ENCODE assay signal across 7 mouse cellular contexts in the genomic region with DNA sequence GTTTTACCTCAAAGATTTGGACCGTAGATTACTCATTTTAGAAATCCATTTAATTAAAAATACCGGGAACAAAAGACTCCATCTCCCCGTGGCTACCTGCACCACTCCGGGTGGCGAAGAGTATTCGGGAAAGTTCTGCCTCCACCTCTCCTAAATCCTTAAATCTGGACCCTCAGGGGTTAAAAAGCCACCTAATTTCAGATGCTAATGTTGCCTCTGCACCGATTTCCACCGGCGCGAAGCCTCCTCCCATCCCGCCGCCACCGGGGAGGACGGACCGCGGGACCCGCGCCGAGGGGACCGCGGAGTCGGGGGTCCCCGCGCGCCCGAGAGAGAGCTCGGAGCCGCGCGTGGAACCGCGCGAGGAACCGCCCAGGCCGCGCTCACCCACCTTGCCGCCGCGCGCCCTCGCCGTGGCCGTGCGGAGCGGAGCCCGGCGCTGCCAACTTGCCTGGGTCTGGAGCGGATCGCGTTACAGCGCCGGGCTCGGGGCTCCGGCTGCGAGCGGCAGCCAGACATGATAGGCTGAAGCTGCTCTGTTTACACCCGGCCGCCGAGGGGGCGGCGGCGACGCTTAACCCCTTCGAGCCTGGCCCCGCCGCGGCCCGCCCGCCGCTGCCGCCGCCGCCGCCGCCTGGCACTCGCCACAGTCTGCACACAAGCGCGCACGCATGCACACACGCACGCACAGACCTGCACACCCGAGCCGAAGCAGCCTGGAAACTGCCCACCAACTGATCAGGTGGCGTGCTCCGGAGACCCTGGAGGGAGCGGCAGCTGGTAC.
DNase-seq lines count a peak whose midpoint lies in the region; ATAC-seq and TF ChIP-seq lines count a peak whose summit lies in the region.

No protein-coding gene starts in this region.

- H3K27ac ChIP-seq in embryonic facial prominence, embryonic 10.5 days (replicated peaks): peak overlapping the region; percentile 98
- peak overlapping the region; percentile 99 for H3K27ac ChIP-seq in limb, embryonic 11.5 days (replicated peaks; ENCODE audit: low read depth, low read length)

- ATAC-seq in limb, embryonic 11.5 days (ENCODE audit: insufficient number of reproducible peaks, low FRiP score, low TSS enrichment, low read depth): peak; percentile 95

- H3K27me3 ChIP-seq in embryonic facial prominence, embryonic 10.5 days (replicated peaks; ENCODE audit: low read depth, poor library complexity, severe bottlenecking): no peaks in the 10 kb centered on the region
- no peaks in the 10 kb centered on the region for H3K27me3 ChIP-seq in limb, embryonic 11.5 days (ENCODE audit: control insufficient read depth, insufficient read depth, low read length)
- H3K27me3 ChIP-seq in myocyte (ENCODE audit: control insufficient read depth, insufficient read depth, insufficient read length): no peaks in the 10 kb centered on the region

- H3K79me2 ChIP-seq in myocyte (ENCODE audit: control insufficient read depth, insufficient read depth): peaks cover 15% of the 10 kb centered on the region

- peak overlapping the region; percentile 59 for H3ac ChIP-seq in myocyte (ENCODE audit: control insufficient read depth, insufficient read length)

- TF ChIP-seq POLR2A in myocyte (IDR thresholded peaks at IDR 0.05; ENCODE audit: insufficient read length, low read depth): peak; percentile 77

- DNase-seq in adrenal gland, postnatal 4 days (ENCODE audit: low spot score in 2 of 2): peak; percentile 34 to 47
- peak; percentile 94 for DNase-seq in embryonic facial prominence, embryonic 10.5 days (ENCODE audit: low spot score)
- peak; percentile 55 to 68 for DNase-seq in heart, adult 18-20 months
- peak; percentile 14 for DNase-seq in kidney, adult 11 months
- peak; percentile 92 for DNase-seq in limb, embryonic 11.5 days (ENCODE audit: low spot score)
- peak; percentile 71 for DNase-seq in testis, postnatal 14 days (ENCODE audit: low spot score)

- peak overlapping the region; percentile 70 for H3K4me2 ChIP-seq in limb, embryonic 11.5 days (ENCODE audit: low read depth, severe bottlenecking)
- H3K4me2 ChIP-seq in myocyte (ENCODE audit: low read depth): peak overlapping the region; percentile 76

- H3K36me3 ChIP-seq in embryonic facial prominence, embryonic 10.5 days (replicated peaks): no peaks in the 10 kb centered on the region
- H3K36me3 ChIP-seq in limb, embryonic 11.5 days (ENCODE audit: control insufficient read depth, insufficient read depth, low read length): no peaks in the 10 kb centered on the region
- H3K36me3 ChIP-seq in myocyte (ENCODE audit: control insufficient read depth, insufficient read depth): no peaks in the 10 kb centered on the region

- under 1% methylated on average over 86 of the region's 86 CpGs for WGBS in embryonic facial prominence, embryonic 10.5 days
- under 1% methylated on average over 70 of the region's 86 CpGs for WGBS in limb, embryonic 11.5 days

- H3K9ac ChIP-seq in limb, embryonic 11.5 days (ENCODE audit: low read length): peak overlapping the region; percentile 95

- peak overlapping the region; percentile 70 for H3K4me3 ChIP-seq in embryonic facial prominence, embryonic 10.5 days
- peak overlapping the region; percentile 75 for H3K4me3 ChIP-seq in limb, embryonic 11.5 days (ENCODE audit: low read depth, low read length)
- H3K4me3 ChIP-seq in myocyte: peak overlapping the region; percentile 30

- H3K4me1 ChIP-seq in embryonic facial prominence, embryonic 10.5 days: peaks cover 46% of the 10 kb centered on the region
- peaks cover 8% of the 10 kb centered on the region; the same call in 1 of the 2 replicates for H3K4me1 ChIP-seq in limb, embryonic 11.5 days (ENCODE audit: control insufficient read depth, insufficient read depth, low read length)

- H3K9me3 ChIP-seq in embryonic facial prominence, embryonic 10.5 days: no peaks in the 10 kb centered on the region
- H3K9me3 ChIP-seq in limb, embryonic 11.5 days (ENCODE audit: control insufficient read depth, low read length): no peaks in the 10 kb centered on the region

TF ChIP-seq in myocyte, 11 proteins besides CTCF, POLR2A, EP300 and RAD21:
- TF ChIP-seq CEBPB (IDR thresholded peaks at IDR 0.05; ENCODE audit: insufficient read depth, poor library complexity, severe bottlenecking) (no peak), MAX (IDR thresholded peaks at IDR 0.05; ENCODE audit: low read depth) (no peak), TCF12 (IDR thresholded peaks at IDR 0.05; ENCODE audit: insufficient read depth, poor library complexity, severe bottlenecking) (no peak), E2F4 (IDR thresholded peaks at IDR 0.05; ENCODE audit: insufficient read depth) (no peak), POLR2AphosphoS2 (IDR thresholded peaks at IDR 0.05; ENCODE audit: insufficient read length, low read depth) (peak; percentile 51), REST (IDR thresholded peaks at IDR 0.05; ENCODE audit: insufficient read depth, insufficient read length) (no peak), MYOD1 (IDR thresholded peaks at IDR 0.05; ENCODE audit: control insufficient read depth in 1 of 3, insufficient read length in 2 of 3, low read depth in 2 of 3) (no peak), MYOG (IDR thresholded peaks at IDR 0.05; ENCODE audit: control insufficient read depth in 1 of 3, insufficient read depth in 1 of 3, insufficient read length in 2 of 3, low read depth in 2 of 3) (peak in 1 of 3 experiments; percentile 18), TCF3 (IDR thresholded peaks at IDR 0.05; ENCODE audit: insufficient read length, low read depth) (no peak)

Comparison
In these comparisons a context has a peak if more than half of its experiments do, and no peak if none do; other contexts are left out.
1. Peak in every context shown above with its lines: DNase-seq, ATAC-seq, H3K4me3 ChIP-seq and H3K27ac ChIP-seq.
2. DNase-seq: peak in every context shown above with its lines; median percentile 94 in embryonic facial prominence, embryonic 10.5 days; 92 in limb, embryonic 11.5 days; 71 in testis, postnatal 14 days; 62 in heart, adult 18-20 months; 40 in adrenal gland, postnatal 4 days; 14 in kidney, adult 11 months.